Mouse (Mus musculus): ENCODE data around the gene Shd. TPM values are rescaled to one million over a fixed set of nuclear protein-coding genes. Genes with fewer than 3 reads are reported as not detected.

Shd gene
- total RNA-seq, 2 experiments from 2014 or later, result 1.6 to 3.8 TPM

DNA sequence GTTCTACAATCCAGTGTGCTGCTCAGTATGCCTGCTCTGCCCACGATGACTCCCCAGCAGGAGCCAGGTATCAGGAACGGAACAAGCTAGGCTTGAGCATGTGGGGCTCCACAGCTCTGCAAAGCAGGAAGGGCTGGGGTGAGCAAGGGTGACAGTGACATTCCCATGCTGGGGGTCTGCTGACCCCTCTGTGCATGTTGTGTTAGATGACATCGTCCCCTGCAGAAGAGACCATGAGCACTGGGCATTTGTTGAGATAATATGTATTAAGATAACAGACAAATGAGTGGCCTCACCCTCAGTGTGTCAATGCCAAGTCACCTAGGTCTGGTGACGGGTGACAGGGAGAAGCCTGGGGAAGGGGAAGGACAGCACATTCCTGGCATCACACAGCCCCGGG, 54.7 kb downstream of the Shd start:
- DNase-seq, result no peak

Other genes starting within 250 kb of the Shd start
- gene Adgre4, start 220.5 kb upstream of the Shd start, total RNA-seq (2021), result 1 to 10 TPM; 1.3 to 1.4 TPM
- gene Zfp119a, start 91.5 kb upstream of the Shd start, total RNA-seq (2021), result 1 to 10 TPM; 6.2 to 9.5 TPM
- gene Zfp959, start 78.4 kb upstream of the Shd start, total RNA-seq (2021), result 1 to 10 TPM; 5.9 to 6.0 TPM
- 1 to 10 TPM; 4.1 to 4.2 TPM for gene Zfp119b, start 21.0 kb upstream of the Shd start, total RNA-seq (2021)
- 1 to 10 TPM; 1.5 to 1.8 TPM for gene Ebi3, start 17.8 kb upstream of the Shd start, total RNA-seq (2021)
- gene Yju2, start 11.4 kb upstream of the Shd start, total RNA-seq (2021), result 10 to 100 TPM; 16.7 to 20.1 TPM
- gene Fsd1, start 16.0 kb downstream of the Shd start, total RNA-seq (2021), result 1 to 10 TPM; 1.4 to 3.7 TPM
- 10 to 100 TPM; 15.2 to 17.2 TPM for gene Stap2, start 35.1 kb downstream of the Shd start, total RNA-seq (2021)
- 10 to 100 TPM; 77.0 to 91.2 TPM for gene Mpnd, start 35.2 kb downstream of the Shd start, total RNA-seq (2021)
- gene Sh3gl1, start 66.2 kb downstream of the Shd start, total RNA-seq (2021), result 10 to 100 TPM; 49.3 to 50.7 TPM
- 10 to 100 TPM in 1 of 2 experiments, 1 to 10 TPM in 1; 8.4 to 10.9 TPM for gene Chaf1a, start 70.0 kb downstream of the Shd start, total RNA-seq (2021)
- gene Ubxn6, start 104.6 kb downstream of the Shd start, total RNA-seq (2021), result 10 to 100 TPM; 77.5 to 78.9 TPM
- gene Hdgfl2, start 109.2 kb downstream of the Shd start, total RNA-seq (2021), result 10 to 100 TPM; 45.3 to 54.0 TPM
- 10 to 100 TPM; 75.7 to 89.2 TPM for gene Plin4, start 139.3 kb downstream of the Shd start, total RNA-seq (2021)
- 100 to 1,000 TPM; 102 to 111 TPM for gene Plin5, start 147.1 kb downstream of the Shd start, total RNA-seq (2021)
- gene Lrg1, start 151.5 kb downstream of the Shd start, total RNA-seq (2021), result 10 to 100 TPM; 41.0 to 55.6 TPM
- 10 to 100 TPM; 13.3 to 14.9 TPM for gene Sema6b, start 169.9 kb downstream of the Shd start, total RNA-seq (2021)
- gene Tnfaip8l1, start 192.0 kb downstream of the Shd start, total RNA-seq (2021), result 10 to 100 TPM in 1 of 2 experiments, 1 to 10 TPM in 1; 9.5 to 11.0 TPM
- 10 to 100 TPM; 55.6 to 61.9 TPM for gene Mydgf, start 213.5 kb downstream of the Shd start, total RNA-seq (2021)
- 10 to 100 TPM; 28.8 to 30.1 TPM for gene Dpp9, start 248.4 kb downstream of the Shd start, total RNA-seq (2021)